Mouse (Mus musculus): ENCODE measurements at regions not wholly inside any gene's neighbourhood (a gene's known extent, or its start where the extent isn't known, plus 50 kb on each side); places are given as distances from the start of the nearest gene placed in this dataset.
"Not testable (repeated sequence)": the region's sequence is repeated elsewhere in the genome, so short reads cannot be mapped to it uniquely, and the experiment has no call there.

- DNase-seq (ENCODE audit: low spot score): no peak
Measured at GRCm38 (mm10) chrX:68486585-68486984, 191.8 kb upstream of the Fmr1 start.

- not testable (repeated sequence) for DNase-seq (ENCODE audit: low spot score)
Measured at GRCm38 (mm10) chrX:68492052-68492451, 186.3 kb upstream of the Fmr1 start.

GRCm38 (mm10) chrX:68494398-68495143 lies 183.8 kb upstream of the Fmr1 start:
- DNase-seq (ENCODE audit: low spot score): no peak

- no peak for DNase-seq (ENCODE audit: low spot score)
Measured at GRCm38 (mm10) chrX:68495144-68495493, 183.2 kb upstream of the Fmr1 start.

- DNase-seq (ENCODE audit: low spot score): no peak
Measured at GRCm38 (mm10) chrX:68495751-68496150, 182.6 kb upstream of the Fmr1 start.

GRCm38 (mm10) chrX:68497886-68498285 lies 180.5 kb upstream of the Fmr1 start:
- DNase-seq (ENCODE audit: low spot score): no peak

GRCm38 (mm10) chrX:68502938-68503337 lies 175.4 kb upstream of the Fmr1 start:
- no peak for DNase-seq (ENCODE audit: low spot score)

GRCm38 (mm10) chrX:68507664-68508063 lies 170.7 kb upstream of the Fmr1 start:
- no peak for DNase-seq (ENCODE audit: low spot score)

- no peak for DNase-seq (ENCODE audit: low spot score)
Measured at GRCm38 (mm10) chrX:68512213-68512766, 166.1 kb upstream of the Fmr1 start.

GRCm38 (mm10) chrX:68546561-68546960 lies 131.8 kb upstream of the Fmr1 start:
- peak; percentile 7 for DNase-seq (ENCODE audit: low spot score)

- no peak for DNase-seq (ENCODE audit: low spot score)
Measured at GRCm38 (mm10) chrX:68554031-68554430, 124.3 kb upstream of the Fmr1 start.

GRCm38 (mm10) chrX:68557717-68558116 lies 120.6 kb upstream of the Fmr1 start:
- DNase-seq (ENCODE audit: low spot score): no peak

GRCm38 (mm10) chrX:68585246-68585645 lies 93.1 kb upstream of the Fmr1 start:
- DNase-seq (ENCODE audit: low spot score): peak; percentile 21

GRCm38 (mm10) chrX:68622141-68622540 lies 56.2 kb upstream of the Fmr1 start:
- no peak for DNase-seq (ENCODE audit: low spot score)
